Mouse (Mus musculus) thymus, adult 2 months (tissue): Measurements from ENCODE around the gene Zfp276.

Experiments
- CTCF ChIP-seq: fragments of 200-500 bp; IDR thresholded peaks from 2 replicates; pipeline ENCODE4 v1.5.1; 2012; ENCODE audit warnings: mild to moderate bottlenecking, control low read depth, low read length, moderate library complexity, borderline replicate concordance; ENCODE audit not compliant: control insufficient read depth, poor library complexity, insufficient read depth; ENCODE audit errors: extremely low read depth
- POLR2A ChIP-seq: fragments of 200-500 bp; IDR thresholded peaks from 2 replicates; pipeline ENCODE4 v1.6.1; 2012; ENCODE audit warnings: mild to moderate bottlenecking, low read length, control low read depth, moderate library complexity; ENCODE audit not compliant: control insufficient read depth, poor library complexity, insufficient read depth; ENCODE audit errors: extremely low read depth

GRCm38 (mm10) chr8:123239398-123239797 is 14.6 kb upstream of the Zfp276 start:
- no peak for TF ChIP-seq CTCF
- TF ChIP-seq POLR2A, result no peak
